Mouse (Mus musculus) megakaryocyte, embryonic 14.5 days (primary cell): ENCODE measurements at regions not wholly inside any gene's neighbourhood (a gene's known extent, or its start where the extent isn't known, plus 50 kb on each side); places are given as distances from the start of the nearest gene placed in this dataset.

Experiments
- FLI1 ChIP-seq: IDR thresholded peaks from 2 replicates; pipeline ENCODE4 v1.6.1; 2012; ENCODE audit warnings: low read length, inconsistent platforms, mixed read lengths
- GATA1 ChIP-seq: IDR thresholded peaks from 3 replicates; pipeline ENCODE4 v1.6.1; 2012; ENCODE audit warnings: mixed read lengths, low read length, inconsistent platforms, borderline replicate concordance

GRCm38 (mm10) chr1:23495412-23495811 is 97.8 kb upstream of the Ogfrl1 start:
- no peak for TF ChIP-seq GATA1
- TF ChIP-seq FLI1, result no peak
